Mouse (Mus musculus) heart, embryonic 11.5 days (tissue): ENCODE measurements around the gene Utp4. TPM values are rescaled to one million over a fixed set of nuclear protein-coding genes. Genes with fewer than 3 reads are reported as not detected.
A peak's percentile ranks its signal among the peaks of the same experiment; 100 is the strongest.

Experiments used
- ATAC-seq: fragments of 200-750 bp; cut with Nextera tagmentation; replicated peaks from 2 replicates; pipeline ENCODE4 v1.8.0; 2017; ENCODE audit warnings: moderate library complexity; ENCODE audit not compliant: insufficient number of reproducible peaks, low FRiP score, low TSS enrichment
- H3K27ac ChIP-seq: fragments of 300-500 bp; sonication (generic); 2 replicates; pipeline ENCODE4 v1.5.1; 2014; ENCODE audit warnings: mild to moderate bottlenecking, low read depth, low read length
- H3K27me3 ChIP-seq: fragments of 300-500 bp; sonication (generic); 2 replicates; pipeline ENCODE4 v1.6.1; 2014; ENCODE audit warnings: mild to moderate bottlenecking, low read length, mixed read lengths; ENCODE audit not compliant: control insufficient read depth, insufficient read depth
- H3K36me3 ChIP-seq: fragments of 300-500 bp; sonication (generic); 2 replicates; pipeline ENCODE4 v1.6.1; 2014; ENCODE audit warnings: mild to moderate bottlenecking, low read length, moderate library complexity, mixed read lengths; ENCODE audit not compliant: control insufficient read depth, insufficient read depth
- H3K4me1 ChIP-seq: fragments of 300-500 bp; sonication (generic); 2 replicates; pipeline ENCODE4 v1.6.1; 2014; ENCODE audit warnings: low read length; ENCODE audit not compliant: control insufficient read depth, insufficient read depth
- H3K4me2 ChIP-seq: fragments of 300-500 bp; sonication (generic); 2 replicates; pipeline ENCODE4 v1.6.1; 2014; ENCODE audit warnings: mild to moderate bottlenecking, moderate library complexity
- H3K4me3 ChIP-seq: fragments of 300-500 bp; sonication (generic); 2 replicates; pipeline ENCODE4 v1.5.1; 2014; ENCODE audit warnings: low read depth, low read length
- H3K9ac ChIP-seq: fragments of 300-500 bp; sonication (generic); 2 replicates; pipeline ENCODE4 v1.6.1; 2014; ENCODE audit warnings: mild to moderate bottlenecking, low read depth, low read length, moderate library complexity
- H3K9me3 ChIP-seq: fragments of 300-500 bp; sonication (generic); replicated peaks from 2 replicates; pipeline ENCODE4 v1.6.1; 2016; ENCODE audit warnings: low read length; ENCODE audit not compliant: control insufficient read depth
- WGBS: fragments of 180-500 bp; shearing (Covaris S2); extraction: QIAGEN DNeasy Blood & Tissue Kit; methylation state at CpG from one replicate; pipeline ENCODE4 v1.1.7; 2014; ENCODE audit not compliant: insufficient replicate concordance; 5-methylcytosine and 5-hydroxymethylcytosine counted together
- polyA plus RNA-seq: library from polyadenylated mRNA; unstranded; fragments of >200 nt; fragmentation: Nextera tagmentation; extraction: Ambion mirVana; gene quantifications from 2 replicates; pipeline ENCODE4 v1.2.1, GENCODE M21; 2014

The Utp4 gene
- polyA plus RNA-seq: 53.9 and 56.9 TPM in 2 replicates

GRCm38 (mm10) chr8:106893481-106894156 lies at the start of gene Utp4:
Gene Utp4 (plus strand): TSS chr8:106893636.
- Histone ChIP-seq H3K4me2 (peak within 1 kb of the TSS; percentile 78), H3K36me3 (peaks cover 5% of the 10 kb centered on the region; the same call in 1 of the 2 replicates), H3K9ac (peak within 1 kb of the TSS; percentile 86), H3K4me3 (peak within 1 kb of the TSS; percentile 93), H3K27me3 (no peaks in the 10 kb centered on the region), H3K9me3 (no peaks in the 10 kb centered on the region), H3K4me1 (peaks cover 21% of the 10 kb centered on the region), H3K27ac (peak within 1 kb of the TSS; percentile 95)
- under 1% methylated on average over 58 of the region's 63 CpGs for WGBS
- ATAC-seq: peak; percentile 90

GRCm38 (mm10) chr8:106850034-106850433 lies 43.4 kb upstream of the Utp4 start:
- H3K4me3 ChIP-seq: no peak overlapping the region
- no peak for ATAC-seq
- H3K4me1 ChIP-seq: peaks cover 2% of the 10 kb centered on the region
- no peak overlapping the region for H3K27ac ChIP-seq
- 67% methylated on average over 10 of the region's 10 CpGs for WGBS
- 0 out of 2 replicates have a peak, but pooled peaks cover 2% of the 10 kb centered on the region for H3K36me3 ChIP-seq
- H3K4me2 ChIP-seq: no peak overlapping the region
- H3K9ac ChIP-seq: no peak overlapping the region
- H3K9me3 ChIP-seq: no peaks in the 10 kb centered on the region
- H3K27me3 ChIP-seq: no peaks in the 10 kb centered on the region

GRCm38 (mm10) chr8:106854534-106855241 lies 38.7 kb upstream of the Utp4 start:
- Histone ChIP-seq H3K27me3 (no peaks in the 10 kb centered on the region), H3K4me1 (peaks cover 4% of the 10 kb centered on the region), H3K9ac (no peak overlapping the region), H3K9me3 (no peaks in the 10 kb centered on the region), H3K36me3 (0 out of 2 replicates have a peak, but pooled peaks cover 2% of the 10 kb centered on the region), H3K4me3 (no peak overlapping the region), H3K4me2 (no peak overlapping the region), H3K27ac (no peak overlapping the region)
- 33% methylated on average over 8 of the region's 8 CpGs for WGBS
- peak; percentile 35; the same call in 1 of the 2 replicates for ATAC-seq

- Histone ChIP-seq H3K27me3 (no peaks in the 10 kb centered on the region), H3K4me2 (no peak overlapping the region), H3K9me3 (no peaks in the 10 kb centered on the region), H3K27ac (no peak overlapping the region), H3K4me3 (no peak overlapping the region), H3K4me1 (peaks cover 4% of the 10 kb centered on the region), H3K9ac (no peak overlapping the region), H3K36me3 (no peaks in the 10 kb centered on the region)
- no peak for ATAC-seq
- WGBS: 77% methylated on average over 3 of the region's 3 CpGs
These were observed 38.2 kb upstream of the Utp4 start for GRCm38 (mm10) chr8:106855242-106855562.

GRCm38 (mm10) chr8:106862845-106863244 lies 30.6 kb upstream of the Utp4 start:
- Histone ChIP-seq H3K27ac (no peak overlapping the region), H3K4me3 (no peak overlapping the region), H3K9ac (no peak overlapping the region), H3K9me3 (no peaks in the 10 kb centered on the region), H3K4me2 (no peak overlapping the region), H3K36me3 (no peaks in the 10 kb centered on the region), H3K27me3 (no peaks in the 10 kb centered on the region), H3K4me1 (no peaks in the 10 kb centered on the region)
- 88% methylated on average over 10 of the region's 10 CpGs for WGBS
- ATAC-seq: no peak

GRCm38 (mm10) chr8:106865354-106865753 lies 28.1 kb upstream of the Utp4 start:
- Histone ChIP-seq H3K4me2 (no peak overlapping the region), H3K4me3 (no peak overlapping the region), H3K27ac (no peak overlapping the region), H3K27me3 (peaks cover 20% of the 10 kb centered on the region), H3K4me1 (no peaks in the 10 kb centered on the region), H3K36me3 (no peaks in the 10 kb centered on the region), H3K9me3 (no peaks in the 10 kb centered on the region), H3K9ac (no peak overlapping the region)
- no peak for ATAC-seq
- WGBS: 78% methylated on average over 9 of the region's 9 CpGs

- Histone ChIP-seq H3K9me3 (no peaks in the 10 kb centered on the region), H3K27ac (no peak within 1 kb of the TSS), H3K4me1 (peaks cover 20% of the 10 kb centered on the region), H3K4me3 (peak within 1 kb of the TSS; percentile 64), H3K27me3 (peaks cover 58% of the 10 kb centered on the region), H3K4me2 (peak within 1 kb of the TSS; percentile 99), H3K9ac (peak within 1 kb of the TSS; percentile 69), H3K36me3 (peaks cover 5% of the 10 kb centered on the region; the same call in 1 of the 2 replicates)
- no peak for ATAC-seq
- 1% methylated on average over 18 of the region's 18 CpGs for WGBS
These were observed 23.4 kb upstream of the Utp4 start, which contains the start of gene Has3 for GRCm38 (mm10) chr8:106870051-106870450. Gene Has3 (plus strand): TSS chr8:106870242.

- no peak overlapping the region for H3K27ac ChIP-seq
- H3K4me1 ChIP-seq: peaks cover 20% of the 10 kb centered on the region
- H3K4me2 ChIP-seq: peak overlapping the region; percentile 99
- H3K27me3 ChIP-seq: peaks cover 58% of the 10 kb centered on the region
- H3K36me3 ChIP-seq: peaks cover 5% of the 10 kb centered on the region; the same call in 1 of the 2 replicates
- peak overlapping the region; percentile 69 for H3K9ac ChIP-seq
- peak overlapping the region; percentile 64 for H3K4me3 ChIP-seq
- WGBS: 1% methylated on average over 63 of the region's 63 CpGs
- no peaks in the 10 kb centered on the region for H3K9me3 ChIP-seq
- peak; percentile 19; the same call in 1 of the 2 replicates for ATAC-seq
These were observed 22.7 kb upstream of the Utp4 start for GRCm38 (mm10) chr8:106870537-106871327.
